Mouse (Mus musculus) CH12.LX (cell line): ENCODE measurements at regions not wholly inside any gene's neighbourhood (a gene's known extent, or its start where the extent isn't known, plus 50 kb on each side); places are given as distances from the start of the nearest gene placed in this dataset.

ENCODE experiments used
- DNase-seq: peaks from one replicate; pipeline ENCODE4 v3.0.0-alpha.2; 2013; ENCODE audit errors: extremely low read depth
- H3K27ac ChIP-seq: 2 replicates; pipeline ENCODE4 v1.5.1; 2012; ENCODE audit warnings: low read depth, mild to moderate bottlenecking, control low read depth, moderate library complexity; ENCODE audit not compliant: insufficient read depth
- H3K27me3 ChIP-seq: replicated peaks from 2 replicates; pipeline ENCODE3; 2012; ENCODE audit warnings: inconsistent platforms
- H3K36me3 ChIP-seq, 2 experiments: replicated peaks in 1 of 2; 2 replicates each; pipeline versions ENCODE3 to v1.6.1; 2012; ENCODE audit warnings: inconsistent platforms in 1 of 2, low read length in 1 of 2, mild to moderate bottlenecking in 1 of 2, mixed read lengths in 1 of 2, moderate library complexity in 1 of 2; ENCODE audit not compliant: control insufficient read depth in 1 of 2, insufficient read depth in 1 of 2
- H3K4me1 ChIP-seq, 2 experiments: 2 replicates each; pipeline ENCODE4 v1.6.1; 2012; ENCODE audit warnings: inconsistent platforms in 1 of 2, moderate library complexity in 1 of 2; ENCODE audit not compliant: insufficient read depth in 2 of 2, control insufficient read depth in 1 of 2
- H3K4me2 ChIP-seq: 2 replicates; pipeline ENCODE4 v1.6.1; 2012; ENCODE audit warnings: low read depth, mild to moderate bottlenecking, control low read depth; ENCODE audit not compliant: poor library complexity, insufficient read depth, severe bottlenecking
- H3K4me3 ChIP-seq, 3 experiments: fragments of 150-350 bp in 1 of 3; sonication (generic) in 1 of 3; replicated peaks in 1 of 3; 2 replicates each; pipeline versions ENCODE3 to v1.5.1; 2011 to 2012; ENCODE audit warnings: low read depth in 2 of 3, low read length in 2 of 3, mild to moderate bottlenecking in 2 of 3, moderate library complexity in 2 of 3, control low read depth in 1 of 3, improper control_type of control experiment in 1 of 3, inconsistent platforms in 1 of 3, mixed read lengths in 1 of 3; ENCODE audit not compliant: poor library complexity in 1 of 3
- H3K79me2 ChIP-seq: replicated peaks from 2 replicates; pipeline ENCODE4 v1.6.1; 2012; ENCODE audit warnings: mild to moderate bottlenecking, moderate library complexity; ENCODE audit not compliant: control insufficient read depth, poor library complexity, insufficient read depth, severe bottlenecking; ENCODE audit errors: extremely low read depth
- H3K9ac ChIP-seq: 2 replicates; pipeline ENCODE4 v1.6.1; 2012; ENCODE audit warnings: low read depth, mild to moderate bottlenecking, control low read depth, moderate library complexity; ENCODE audit not compliant: insufficient read depth
- H3K9me3 ChIP-seq: replicated peaks from 2 replicates; pipeline ENCODE3; 2012; ENCODE audit warnings: low read length, inconsistent platforms, mixed read lengths
- CTCF ChIP-seq, 2 experiments: IDR thresholded peaks in 1 of 2; conservative IDR thresholded peaks in 1 of 2; 2 replicates each; pipeline ENCODE4 v1.5.1; 2011 to 2012; ENCODE audit warnings: low read depth in 2 of 2, low read length in 2 of 2, improper control_type of control experiment in 1 of 2, inconsistent platforms in 1 of 2, mild to moderate bottlenecking in 1 of 2, moderate library complexity in 1 of 2
- E2F4 ChIP-seq: IDR thresholded peaks from 2 replicates; pipeline ENCODE4 v1.6.1; 2011; ENCODE audit warnings: low read depth, low read length, improper control_type of control experiment; ENCODE audit not compliant: insufficient replicate concordance
- ELF1 ChIP-seq: IDR thresholded peaks from 2 replicates; pipeline ENCODE4 v1.6.1; 2014; ENCODE audit warnings: low read depth, mild to moderate bottlenecking, inconsistent platforms, low read length, improper control_type of control experiment
- EP300 ChIP-seq: IDR thresholded peaks from 2 replicates; pipeline ENCODE4 v1.6.1; 2011; ENCODE audit warnings: low read length, improper control_type of control experiment
- ETS1 ChIP-seq: conservative IDR thresholded peaks from 2 replicates; pipeline ENCODE4 v1.6.1; 2012; ENCODE audit warnings: low read depth, mild to moderate bottlenecking, inconsistent platforms, low read length, improper control_type of control experiment, moderate library complexity
- IRF4 ChIP-seq: IDR thresholded peaks from 2 replicates; pipeline ENCODE4 v1.6.1; 2014; ENCODE audit warnings: low read depth, mild to moderate bottlenecking, inconsistent platforms, low read length, improper control_type of control experiment
- JUN ChIP-seq: IDR thresholded peaks from 2 replicates; pipeline ENCODE4 v1.6.1; 2011; ENCODE audit warnings: low read depth, mild to moderate bottlenecking, low read length, improper control_type of control experiment, moderate library complexity; ENCODE audit not compliant: insufficient read depth
- JUND ChIP-seq: conservative IDR thresholded peaks from 2 replicates; pipeline ENCODE4 v1.6.1; 2011; ENCODE audit warnings: low read depth, low read length, improper control_type of control experiment
- KAT2A ChIP-seq: IDR thresholded peaks from 2 replicates; pipeline ENCODE4 v1.6.1; 2012; ENCODE audit warnings: low read length, improper control_type of control experiment, inconsistent platforms; ENCODE audit not compliant: insufficient replicate concordance
- MAFK ChIP-seq: IDR thresholded peaks from 2 replicates; pipeline ENCODE4 v1.6.1; 2011; ENCODE audit warnings: low read length, improper control_type of control experiment; ENCODE audit not compliant: insufficient replicate concordance
- MAX ChIP-seq: IDR thresholded peaks from 2 replicates; pipeline ENCODE4 v1.6.1; 2011; ENCODE audit warnings: low read length, improper control_type of control experiment
- MEF2A ChIP-seq: IDR thresholded peaks from 2 replicates; pipeline ENCODE4 v1.6.1; 2014; ENCODE audit warnings: low read depth, mild to moderate bottlenecking, inconsistent platforms, low read length, improper control_type of control experiment, borderline replicate concordance
- MYC ChIP-seq: IDR thresholded peaks from 2 replicates; pipeline ENCODE4 v1.6.1; 2011; ENCODE audit warnings: low read depth, mild to moderate bottlenecking, improper control_type of control experiment, low read length
- NRF1 ChIP-seq: IDR thresholded peaks from 2 replicates; pipeline ENCODE4 v1.6.1; 2014; ENCODE audit warnings: low read depth, mild to moderate bottlenecking, inconsistent platforms, low read length, improper control_type of control experiment, moderate library complexity
- PAX5 ChIP-seq: IDR thresholded peaks from 2 replicates; pipeline ENCODE4 v1.6.1; 2012; ENCODE audit warnings: low read length, inconsistent platforms, mixed read lengths
- POLR2AphosphoS2 ChIP-seq: IDR thresholded peaks from 2 replicates; pipeline ENCODE4 v1.6.1; 2011; ENCODE audit warnings: low read depth, low read length, improper control_type of control experiment
- RCOR1 ChIP-seq: conservative IDR thresholded peaks from 2 replicates; pipeline ENCODE4 v1.6.1; 2012; ENCODE audit warnings: low read depth, mild to moderate bottlenecking, inconsistent platforms, low read length, improper control_type of control experiment
- SIN3A ChIP-seq: IDR thresholded peaks from 2 replicates; pipeline ENCODE4 v1.6.1; 2012; ENCODE audit warnings: low read length, improper control_type of control experiment, inconsistent platforms
- UBTF ChIP-seq: IDR thresholded peaks from 2 replicates; pipeline ENCODE4 v1.6.1; 2012; ENCODE audit warnings: low read depth, mild to moderate bottlenecking, inconsistent platforms, low read length, improper control_type of control experiment, moderate library complexity
- USF1 ChIP-seq: IDR thresholded peaks from 2 replicates; pipeline ENCODE4 v1.6.1; 2014; ENCODE audit warnings: low read depth, mild to moderate bottlenecking, inconsistent platforms, low read length, improper control_type of control experiment
- ZC3H11A ChIP-seq: IDR thresholded peaks from 2 replicates; pipeline ENCODE4 v1.6.1; 2012; ENCODE audit warnings: low read depth, mild to moderate bottlenecking, inconsistent platforms, low read length, improper control_type of control experiment
- ZKSCAN1 ChIP-seq: IDR thresholded peaks from 2 replicates; pipeline ENCODE4 v1.6.1; 2012; ENCODE audit warnings: low read depth, inconsistent platforms, low read length, improper control_type of control experiment, borderline replicate concordance
- ZNF384 ChIP-seq: IDR thresholded peaks from 2 replicates; pipeline ENCODE4 v1.6.1; 2012; ENCODE audit warnings: low read depth, low read length, improper control_type of control experiment, inconsistent platforms
- dilution Hi-C: fragments of 300-500 bp; cut with MboI; formaldehyde crosslinking; loops from 2 replicates; pipeline ENCODE4 v1.14.3; 2020; ENCODE audit warnings: low sequenced_read_pairs; ENCODE audit not compliant: extremely low pct_unique_long_range_greater_than_20kb, extremely low pct_ligation_motif_present
- in situ Hi-C: fragments of 300-500 bp; cut with MboI; formaldehyde crosslinking; loops from 3 replicates; pipeline ENCODE4 v1.14.3; 2019; ENCODE audit warnings: low sequenced_read_pairs, low pct_ligation_motif_present, low pct_unique_long_range_greater_than_20kb, mixed read lengths

DNA sequence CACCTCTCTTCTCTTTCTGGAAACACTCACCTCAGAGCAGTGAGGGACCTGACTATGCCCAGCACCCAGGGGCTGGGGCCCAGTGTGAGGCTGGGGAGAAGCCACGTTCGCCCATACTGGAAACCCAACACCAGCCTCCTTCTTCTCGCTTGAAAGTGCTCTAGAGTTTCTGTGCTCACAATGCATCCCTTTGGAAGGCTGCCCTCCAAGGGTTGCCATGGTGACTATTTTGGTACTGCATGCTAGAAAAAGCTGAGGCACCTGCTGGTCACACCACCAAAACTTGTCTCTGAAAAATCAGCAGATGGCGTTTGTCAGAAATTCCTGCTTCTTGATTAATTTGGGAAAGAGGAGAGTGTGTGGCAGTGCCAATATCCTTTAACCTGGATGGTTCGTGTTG, 134.2 kb downstream of the Sec61b start:
- H3K27me3 ChIP-seq: peaks cover 2% of the 10 kb centered on the region
- no peak for DNase-seq
- 0 out of 4 replicates have a peak, but pooled peaks cover 0 to 2% of the 10 kb centered on the region in 2 experiments for H3K4me1 ChIP-seq
- H3K79me2 ChIP-seq: no peaks in the 10 kb centered on the region
- dilution Hi-C loops: no loop called here
- no peaks in the 10 kb centered on the region for H3K9me3 ChIP-seq
- H3K36me3 ChIP-seq: no peaks in the 10 kb centered on the region
- H3K9ac ChIP-seq: no peak overlapping the region
- no peak overlapping the region for H3K4me3 ChIP-seq
- no peak overlapping the region for H3K4me2 ChIP-seq
- no peak overlapping the region for H3K27ac ChIP-seq
- TF ChIP-seq MEF2A (no peak), IRF4 (no peak), RCOR1 (no peak), E2F4 (no peak), MAFK (no peak), ZKSCAN1 (no peak), CTCF (conservative IDR thresholded peaks at IDR 0.05 in 1 of 2, IDR thresholded peaks at IDR 0.05 in 1 of 2; ENCODE audit: low read depth in 2 of 2, low read length in 2 of 2) (no peak)
- TF ChIP-seq, all 38 proteins: peak for 0
- in situ Hi-C loops: no loop called here

DNA sequence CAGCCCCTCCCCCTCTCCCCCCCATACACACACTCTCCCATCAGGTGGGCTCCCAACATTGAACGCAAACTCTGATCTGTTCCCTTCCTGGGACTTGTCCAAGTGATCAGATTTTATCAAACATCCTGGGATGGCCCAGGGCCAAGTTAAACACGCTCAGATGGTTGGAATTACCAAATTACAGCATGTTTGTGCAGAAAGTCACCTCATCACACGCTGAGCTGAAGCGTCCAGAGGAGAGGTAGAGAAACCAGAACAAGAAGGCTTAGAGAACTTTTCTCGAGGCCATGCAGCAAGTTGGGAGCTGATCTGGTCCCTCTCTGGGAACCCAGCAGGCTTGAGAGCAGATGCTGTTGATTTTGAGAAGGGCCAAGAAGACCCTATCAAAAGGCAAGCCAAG, 136.5 kb downstream of the Sec61b start:
- Histone ChIP-seq H3K27ac (no peak overlapping the region), H3K4me3 (no peak overlapping the region), H3K4me1 (no peaks in the 10 kb centered on the region), H3K27me3 (peaks cover 2% of the 10 kb centered on the region)
- dilution Hi-C loops: no loop called here
- TF ChIP-seq USF1: no peak
- TF ChIP-seq MAFK: no peak
- no peak for TF ChIP-seq ZC3H11A
- no peak for TF ChIP-seq KAT2A
- TF ChIP-seq NRF1: no peak
- TF ChIP-seq PAX5: no peak
- TF ChIP-seq MEF2A: no peak
- TF ChIP-seq POLR2AphosphoS2: no peak
- no peak for TF ChIP-seq UBTF
- TF ChIP-seq JUN: no peak
- TF ChIP-seq ETS1: no peak
- no peak for TF ChIP-seq MAX
- no peak for TF ChIP-seq MYC
- no peak for TF ChIP-seq SIN3A
- TF ChIP-seq EP300: no peak
- TF ChIP-seq IRF4: no peak
- no peak for TF ChIP-seq JUND
- TF ChIP-seq CTCF (conservative IDR thresholded peaks at IDR 0.05 in 1 of 2, IDR thresholded peaks at IDR 0.05 in 1 of 2; ENCODE audit: low read depth in 2 of 2, low read length in 2 of 2): no peak
- no peak for TF ChIP-seq ELF1
- no peak for TF ChIP-seq ZNF384
- TF ChIP-seq, all 38 proteins: peak for 0
- in situ Hi-C loops: no loop called here
- Histone ChIP-seq H3K9ac (no peak overlapping the region), H3K4me2 (no peak overlapping the region), H3K79me2 (no peaks in the 10 kb centered on the region), H3K36me3 (no peaks in the 10 kb centered on the region), H3K9me3 (no peaks in the 10 kb centered on the region)
- DNase-seq: no peak
